Mouse (Mus musculus) erythroblast, embryonic 14.5 days (primary cell): ENCODE data around the gene Selplg.

Experiments used
- GATA1 ChIP-seq: IDR thresholded peaks from 2 replicates; pipeline ENCODE4 v1.6.1; 2012; ENCODE audit warnings: low read length, inconsistent platforms, mixed read lengths
- TAL1 ChIP-seq: IDR thresholded peaks from 3 replicates; pipeline ENCODE4 v1.6.1; 2012; ENCODE audit warnings: low read length, inconsistent platforms, mixed read lengths

- TF ChIP-seq GATA1 (no peak), TAL1 (no peak)
These were observed 43.8 kb downstream of the Selplg start for GRCm38 (mm10) chr5:113788645-113789044.
